Mouse (Mus musculus) heart, adult 2 months (tissue): ENCODE results near the gene Lima1. TPM values are rescaled to one million over a fixed set of nuclear protein-coding genes. Genes with fewer than 3 reads are reported as not detected.

Experiments used
- DNase-seq, 2 experiments: peaks; one replicate each; pipeline ENCODE4 v3.0.0; 2021
- H3K27ac ChIP-seq: fragments of 200-600 bp; 2 replicates; pipeline ENCODE4 v1.8.1; 2022
- H3K27me3 ChIP-seq: fragments of 200-500 bp; 2 replicates; pipeline ENCODE4 v1.6.1; 2012; ENCODE audit warnings: mild to moderate bottlenecking, low read length, inconsistent platforms, mixed read lengths; ENCODE audit not compliant: control insufficient read depth, insufficient read depth
- H3K36me3 ChIP-seq: fragments of 200-500 bp; 2 replicates; pipeline ENCODE4 v1.6.1; 2012; ENCODE audit warnings: low read length, inconsistent platforms; ENCODE audit not compliant: control insufficient read depth, insufficient read depth
- H3K4me1 ChIP-seq: fragments of 200-500 bp; 2 replicates; pipeline ENCODE4 v1.6.1; 2011; ENCODE audit warnings: low read length; ENCODE audit not compliant: control insufficient read depth, insufficient read depth
- H3K4me3 ChIP-seq: fragments of 200-600 bp; 2 replicates; pipeline ENCODE4 v1.8.1; 2022
- H3K79me2 ChIP-seq: fragments of 200-500 bp; replicated peaks from 2 replicates; pipeline ENCODE4 v1.6.1; 2012; ENCODE audit warnings: mild to moderate bottlenecking, inconsistent platforms, low read length, moderate library complexity, mixed read lengths; ENCODE audit not compliant: control insufficient read depth, insufficient read depth
- H3K9ac ChIP-seq: fragments of 200-500 bp; 2 replicates; pipeline ENCODE4 v1.6.1; 2012; ENCODE audit warnings: low read depth, mild to moderate bottlenecking, control low read depth, inconsistent platforms, low read length, mixed read lengths
- CTCF ChIP-seq: fragments of 200-600 bp; IDR thresholded peaks from 2 replicates; pipeline ENCODE4 v1.8.1; 2022; ENCODE audit warnings: antibody characterized with exemption, mild to moderate bottlenecking, moderate library complexity
- EP300 ChIP-seq: fragments of 200-500 bp; IDR thresholded peaks from 2 replicates; pipeline ENCODE4 v1.6.1; 2011; ENCODE audit warnings: low read depth, low read length, control low read depth; ENCODE audit not compliant: insufficient read depth
- POLR2A ChIP-seq: fragments of 200-500 bp; IDR thresholded peaks from 2 replicates; pipeline ENCODE4 v1.6.1; 2011; ENCODE audit warnings: mild to moderate bottlenecking, low read depth, low read length, control low read depth; ENCODE audit not compliant: insufficient read depth
- WGBS: fragments of 180-500 bp; shearing (Covaris S2); methylation state at CpG from one replicate; pipeline ENCODE4 v1.1.7; 2018; 5-methylcytosine and 5-hydroxymethylcytosine counted together
- intact Hi-C: fragments of 180-260 bp; cut with DNase I; formaldehyde crosslinking; loops from one replicate; pipeline ENCODE4 v1.15.1; 2025
- polyA plus RNA-seq: library from polyadenylated mRNA; depleted of rRNA; stranded (reverse); fragments of >200 nt; gene quantifications from 2 replicates; pipeline ENCODE4 v1.2.3, GENCODE M21; 2012
- total RNA-seq, 2 experiments: library from RNA; stranded (reverse); gene quantifications; 2 replicates each; pipeline ENCODE4 v1.2.3; 2021

The Lima1 gene
- total and polyA plus RNA-seq, 3 experiments = 8.8 to 16.7 (median 15.7) TPM

DNA sequence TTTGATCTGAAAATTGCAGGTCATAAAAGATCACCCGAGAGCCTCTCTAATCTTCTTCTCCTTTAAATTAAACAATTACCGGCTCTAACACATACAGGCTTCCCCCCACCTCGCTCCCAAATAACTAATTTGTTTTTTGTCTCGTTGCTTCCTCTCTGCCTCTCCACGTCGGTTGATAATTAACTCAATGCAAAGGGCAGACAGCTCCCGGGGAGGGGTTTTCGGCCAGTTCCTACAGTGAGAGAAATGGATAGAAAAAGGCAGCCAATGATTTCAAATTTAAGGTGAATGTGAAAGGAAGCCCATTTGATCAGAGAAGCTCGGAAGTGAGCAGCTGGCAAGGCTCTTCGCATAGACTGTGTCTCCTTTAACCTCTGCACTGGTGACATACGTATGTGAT, 12.8 kb downstream of the Lima1 start:
- Histone ChIP-seq H3K9ac (no peak overlapping the region), H3K4me1 (peaks cover 11% of the 10 kb centered on the region), H3K27me3 (no peaks in the 10 kb centered on the region), H3K79me2 (no peaks in the 10 kb centered on the region), H3K27ac (no peak overlapping the region), H3K4me3 (no peak overlapping the region), H3K36me3 (peaks cover 7% of the 10 kb centered on the region)
- no peak for DNase-seq
- 75% methylated on average over 11 of the region's 11 CpGs for WGBS
- TF ChIP-seq POLR2A (no peak), EP300 (no peak), CTCF (no peak)
- intact Hi-C loops = no loop called here

DNA sequence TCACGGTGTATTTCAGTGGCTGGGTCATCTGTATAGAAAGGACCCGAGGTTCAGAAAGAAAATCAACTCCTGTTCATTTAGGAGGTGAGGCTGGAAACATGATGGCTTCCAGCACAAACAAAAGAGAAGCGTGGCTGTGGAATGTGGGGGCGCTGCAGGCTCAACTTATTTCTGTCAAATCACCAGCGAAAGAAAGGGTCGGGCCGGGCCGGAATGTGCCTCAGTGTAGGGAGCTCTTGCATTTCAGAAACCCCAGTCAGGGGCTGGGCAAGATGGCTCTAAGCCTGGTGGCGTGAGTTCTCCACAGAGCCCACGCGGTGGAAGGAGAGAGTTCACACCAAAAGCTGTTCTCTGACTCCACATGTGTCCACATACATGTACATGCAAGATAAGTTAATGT, 13.3 kb downstream of the Lima1 start:
- Histone ChIP-seq H3K4me1 (peaks cover 6% of the 10 kb centered on the region), H3K79me2 (no peaks in the 10 kb centered on the region), H3K36me3 (peaks cover 3% of the 10 kb centered on the region; the same call in 1 of the 2 replicates), H3K4me3 (no peak overlapping the region), H3K27me3 (no peaks in the 10 kb centered on the region), H3K27ac (no peak overlapping the region), H3K9ac (no peak overlapping the region)
- intact Hi-C loops = no loop called here
- WGBS = 58% methylated on average over 11 of the region's 11 CpGs
- DNase-seq = no peak
- TF ChIP-seq CTCF (no peak), EP300 (no peak)

DNA sequence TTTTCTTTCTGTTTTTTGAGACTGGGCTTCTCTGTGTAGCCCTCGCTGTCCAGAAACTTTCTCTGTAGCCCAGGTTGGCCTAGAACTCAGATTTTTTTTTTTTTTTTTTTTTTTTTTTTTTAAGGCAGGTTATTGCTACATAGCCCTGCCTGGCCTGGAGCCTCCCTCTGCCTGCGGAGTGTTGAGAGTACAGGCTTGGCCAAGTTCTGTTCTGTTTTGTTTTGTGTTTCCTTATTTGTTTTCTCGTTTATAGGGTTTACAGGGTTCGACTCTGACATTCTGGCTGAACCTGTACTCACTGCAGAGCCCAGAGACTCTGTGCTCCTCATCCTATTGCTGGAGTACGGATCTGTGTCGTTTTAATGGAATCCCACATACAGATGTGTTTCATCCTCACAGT, 13.7 kb downstream of the Lima1 start:
- H3K9ac ChIP-seq = no peak overlapping the region
- WGBS = 77% methylated on average over 6 of the region's 6 CpGs
- TF ChIP-seq EP300 (no peak), CTCF (no peak), POLR2A (no peak)
- DNase-seq = no peak
- no peak overlapping the region for H3K4me3 ChIP-seq
- H3K4me1 ChIP-seq = peaks cover 3% of the 10 kb centered on the region
- intact Hi-C loops = no loop called here
- no peaks in the 10 kb centered on the region for H3K36me3 ChIP-seq
- no peak overlapping the region for H3K27ac ChIP-seq
- no peaks in the 10 kb centered on the region for H3K79me2 ChIP-seq
- no peaks in the 10 kb centered on the region for H3K27me3 ChIP-seq

DNA sequence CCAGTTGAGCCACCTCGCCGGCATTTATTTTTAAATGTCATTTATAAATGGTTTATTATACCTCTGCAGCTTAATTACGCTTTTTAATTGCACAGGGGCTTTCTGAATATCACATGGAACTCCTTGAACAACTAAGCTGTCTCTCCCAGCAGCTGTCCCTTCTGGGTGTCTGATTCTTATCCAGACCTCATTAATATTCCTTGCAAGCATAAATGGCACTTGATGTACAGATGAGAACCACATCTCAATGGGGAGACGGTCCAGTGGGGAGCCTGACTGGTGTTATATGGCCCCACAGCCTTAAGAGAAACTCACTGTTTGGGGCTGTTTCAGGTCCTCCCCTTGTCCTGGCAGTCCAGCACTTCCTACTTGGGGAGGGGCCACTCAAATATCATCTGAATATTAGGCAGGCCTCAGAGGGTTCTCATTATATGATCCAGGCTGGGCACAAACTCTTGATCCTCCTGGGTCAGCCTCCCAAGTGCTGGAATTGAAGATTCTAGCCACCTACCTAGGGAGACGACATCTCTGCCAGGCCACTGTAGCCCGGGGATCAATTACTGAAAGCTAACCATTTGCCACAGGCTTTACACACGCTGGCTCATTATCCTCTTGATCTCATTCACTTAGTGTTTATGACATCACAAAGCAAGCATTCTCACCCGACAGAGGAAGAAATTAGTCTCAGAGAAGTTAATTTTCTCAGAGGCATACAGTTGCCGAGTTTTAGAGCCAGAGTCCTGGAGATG, 15.4 kb downstream of the Lima1 start:
- no peaks in the 10 kb centered on the region for H3K36me3 ChIP-seq
- no peaks in the 10 kb centered on the region for H3K79me2 ChIP-seq
- no peak for DNase-seq
- WGBS = 75% methylated on average over 9 of the region's 9 CpGs
- H3K9ac ChIP-seq = no peak overlapping the region
- H3K27ac ChIP-seq = no peak overlapping the region
- intact Hi-C loops = no loop called here
- no peaks in the 10 kb centered on the region for H3K27me3 ChIP-seq
- no peaks in the 10 kb centered on the region for H3K4me1 ChIP-seq
- TF ChIP-seq POLR2A = no peak
- TF ChIP-seq CTCF = no peak
- TF ChIP-seq EP300 = no peak
- no peak overlapping the region for H3K4me3 ChIP-seq

DNA sequence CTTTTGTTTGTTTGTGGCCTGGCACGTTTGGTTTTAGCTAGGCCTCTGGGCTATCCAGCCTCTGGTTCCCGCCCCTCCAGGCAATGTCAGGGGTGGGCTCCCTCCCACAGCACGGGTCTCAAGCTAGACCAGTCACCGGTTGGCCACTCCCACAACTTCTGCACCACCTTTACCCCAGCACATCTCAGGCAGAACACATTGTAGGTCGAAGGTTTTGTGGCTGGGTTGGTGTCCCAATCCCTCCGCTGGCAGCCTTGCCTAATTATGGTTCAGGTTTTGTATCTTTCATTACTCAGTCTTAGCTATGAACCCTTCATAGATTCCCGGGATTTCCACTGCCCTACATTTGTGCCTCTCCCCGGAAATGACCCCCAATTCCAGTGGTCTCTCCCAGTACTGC, 17.8 kb downstream of the Lima1 start:
- 62% methylated on average over 8 of the region's 8 CpGs for WGBS

DNA sequence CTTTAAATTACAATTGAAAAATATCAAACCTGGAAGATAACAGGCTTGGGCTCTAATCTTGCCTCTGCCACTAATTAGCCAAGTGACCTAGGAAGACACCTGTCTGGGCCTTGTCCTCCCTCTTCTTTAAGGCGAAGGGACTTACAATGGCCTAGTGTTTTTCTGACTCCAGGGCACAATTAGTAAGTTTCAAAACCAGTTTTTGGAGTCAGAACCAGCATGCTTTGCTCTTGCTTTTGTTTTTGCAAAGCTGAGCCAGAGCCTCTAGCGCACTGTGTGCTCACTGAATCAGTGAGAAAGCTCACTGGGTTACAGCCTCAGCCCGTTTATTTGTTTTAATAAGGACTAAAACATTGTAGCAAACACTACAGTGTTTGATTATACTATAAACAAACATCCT, 20.1 kb downstream of the Lima1 start:
- H3K79me2 ChIP-seq = no peaks in the 10 kb centered on the region
- H3K36me3 ChIP-seq = no peaks in the 10 kb centered on the region
- intact Hi-C loops = no loop called here
- H3K4me3 ChIP-seq = no peak overlapping the region
- WGBS = 80% methylated on average over 3 of the region's 3 CpGs
- no peak for DNase-seq
- H3K4me1 ChIP-seq = no peaks in the 10 kb centered on the region
- no peaks in the 10 kb centered on the region for H3K27me3 ChIP-seq
- TF ChIP-seq CTCF = no peak
- no peak for TF ChIP-seq EP300
- TF ChIP-seq POLR2A = no peak
- H3K27ac ChIP-seq = no peak overlapping the region
- H3K9ac ChIP-seq = no peak overlapping the region

More for the DNA sequence above, 17.8 kb downstream of the Lima1 start:
- Histone ChIP-seq H3K79me2 (no peaks in the 10 kb centered on the region), H3K36me3 (no peaks in the 10 kb centered on the region), H3K4me3 (no peak overlapping the region), H3K4me1 (no peaks in the 10 kb centered on the region), H3K9ac (no peak overlapping the region), H3K27ac (no peak overlapping the region), H3K27me3 (no peaks in the 10 kb centered on the region)
- intact Hi-C loops = no loop called here
- TF ChIP-seq POLR2A (no peak), CTCF (no peak), EP300 (no peak)
- DNase-seq = no peak
